Mouse (Mus musculus) heart, adult 2 months (tissue): Measurements from ENCODE around the gene Miga1.

Experiments
- CTCF ChIP-seq: fragments of 200-600 bp; IDR thresholded peaks from 2 replicates; pipeline ENCODE4 v1.8.1; 2022; ENCODE audit warnings: antibody characterized with exemption, mild to moderate bottlenecking, moderate library complexity
- POLR2A ChIP-seq: fragments of 200-500 bp; IDR thresholded peaks from 2 replicates; pipeline ENCODE4 v1.6.1; 2011; ENCODE audit warnings: mild to moderate bottlenecking, low read depth, low read length, control low read depth; ENCODE audit not compliant: insufficient read depth

DNA sequence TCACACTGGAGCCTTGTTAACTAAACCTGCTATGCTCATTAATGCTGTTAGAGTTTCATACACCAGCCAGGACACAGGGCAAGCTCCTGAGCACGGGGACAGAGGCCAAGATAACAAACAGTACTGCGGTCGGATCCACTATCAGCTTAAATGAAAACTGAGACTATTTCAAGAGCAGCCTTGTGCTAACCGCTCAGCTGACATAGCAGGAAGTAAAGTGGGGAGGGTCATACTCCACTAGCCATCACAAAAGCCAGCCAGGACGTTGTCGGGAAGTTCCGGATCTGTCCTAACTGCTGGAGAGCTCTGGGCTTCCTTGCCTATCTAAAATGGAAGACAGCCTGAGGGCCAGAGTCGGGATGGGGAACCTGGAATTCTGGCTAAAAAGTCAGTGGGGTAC is 78.3 kb downstream of the Miga1 start:
- TF ChIP-seq POLR2A, result peak; percentile 68
- no peak for TF ChIP-seq CTCF
